Mouse (Mus musculus) heart, embryonic 11.5 days (tissue): ENCODE data around the gene Setd5. TPM values are rescaled to one million over a fixed set of nuclear protein-coding genes. Genes with fewer than 3 reads are reported as not detected.
A peak's percentile ranks its signal among the peaks of the same experiment; 100 is the strongest.

Experiments
- ATAC-seq: fragments of 200-750 bp; cut with Nextera tagmentation; replicated peaks from 2 replicates; pipeline ENCODE4 v1.8.0; 2017; ENCODE audit warnings: moderate library complexity; ENCODE audit not compliant: insufficient number of reproducible peaks, low FRiP score, low TSS enrichment
- H3K27ac ChIP-seq: fragments of 300-500 bp; sonication (generic); 2 replicates; pipeline ENCODE4 v1.5.1; 2014; ENCODE audit warnings: mild to moderate bottlenecking, low read depth, low read length
- H3K27me3 ChIP-seq: fragments of 300-500 bp; sonication (generic); 2 replicates; pipeline ENCODE4 v1.6.1; 2014; ENCODE audit warnings: mild to moderate bottlenecking, low read length, mixed read lengths; ENCODE audit not compliant: control insufficient read depth, insufficient read depth
- H3K36me3 ChIP-seq: fragments of 300-500 bp; sonication (generic); 2 replicates; pipeline ENCODE4 v1.6.1; 2014; ENCODE audit warnings: mild to moderate bottlenecking, low read length, moderate library complexity, mixed read lengths; ENCODE audit not compliant: control insufficient read depth, insufficient read depth
- H3K4me1 ChIP-seq: fragments of 300-500 bp; sonication (generic); 2 replicates; pipeline ENCODE4 v1.6.1; 2014; ENCODE audit warnings: low read length; ENCODE audit not compliant: control insufficient read depth, insufficient read depth
- H3K4me2 ChIP-seq: fragments of 300-500 bp; sonication (generic); 2 replicates; pipeline ENCODE4 v1.6.1; 2014; ENCODE audit warnings: mild to moderate bottlenecking, moderate library complexity
- H3K4me3 ChIP-seq: fragments of 300-500 bp; sonication (generic); 2 replicates; pipeline ENCODE4 v1.5.1; 2014; ENCODE audit warnings: low read depth, low read length
- H3K9ac ChIP-seq: fragments of 300-500 bp; sonication (generic); 2 replicates; pipeline ENCODE4 v1.6.1; 2014; ENCODE audit warnings: mild to moderate bottlenecking, low read depth, low read length, moderate library complexity
- H3K9me3 ChIP-seq: fragments of 300-500 bp; sonication (generic); replicated peaks from 2 replicates; pipeline ENCODE4 v1.6.1; 2016; ENCODE audit warnings: low read length; ENCODE audit not compliant: control insufficient read depth
- WGBS: fragments of 180-500 bp; shearing (Covaris S2); extraction: QIAGEN DNeasy Blood & Tissue Kit; methylation state at CpG from one replicate; pipeline ENCODE4 v1.1.7; 2014; ENCODE audit not compliant: insufficient replicate concordance; 5-methylcytosine and 5-hydroxymethylcytosine counted together
- polyA plus RNA-seq: library from polyadenylated mRNA; unstranded; fragments of >200 nt; fragmentation: Nextera tagmentation; extraction: Ambion mirVana; gene quantifications from 2 replicates; pipeline ENCODE4 v1.2.1, GENCODE M21; 2014

The Setd5 gene
- polyA plus RNA-seq, 1 experiment from 2014 or later = 86.9 TPM

GRCm38 (mm10) chr6:113036463-113037175 is 40.5 kb upstream of the Setd5 start:
- Histone ChIP-seq H3K4me3 (no peak overlapping the region), H3K4me1 (0 out of 2 replicates have a peak, but pooled peaks cover 3% of the 10 kb centered on the region), H3K4me2 (no peak overlapping the region), H3K9ac (no peak overlapping the region), H3K36me3 (no peaks in the 10 kb centered on the region), H3K27me3 (peaks cover 3% of the 10 kb centered on the region; the same call in 1 of the 2 replicates), H3K9me3 (no peaks in the 10 kb centered on the region), H3K27ac (no peak overlapping the region)
- WGBS = 64% methylated on average over 4 of the region's 4 CpGs
- no peak for ATAC-seq

- Histone ChIP-seq H3K36me3 (no peaks in the 10 kb centered on the region), H3K27ac (no peak overlapping the region), H3K4me1 (0 out of 2 replicates have a peak, but pooled peaks cover 3% of the 10 kb centered on the region), H3K4me2 (peak overlapping the region; percentile 57), H3K9me3 (no peaks in the 10 kb centered on the region), H3K9ac (peak overlapping the region; percentile 36; the same call in 1 of the 2 replicates), H3K27me3 (peaks cover 3% of the 10 kb centered on the region; the same call in 1 of the 2 replicates), H3K4me3 (no peak overlapping the region; the same call in 1 of the 2 replicates)
- ATAC-seq = no peak
- 17% methylated on average over 19 of the region's 19 CpGs for WGBS
These were observed 39.0 kb upstream of the Setd5 start for GRCm38 (mm10) chr6:113037946-113038734.

GRCm38 (mm10) chr6:113038735-113039058 is 38.5 kb upstream of the Setd5 start:
- Histone ChIP-seq H3K4me2 (peak overlapping the region; percentile 57), H3K9me3 (no peaks in the 10 kb centered on the region), H3K4me1 (0 out of 2 replicates have a peak, but pooled peaks cover 3% of the 10 kb centered on the region), H3K4me3 (no peak overlapping the region; the same call in 1 of the 2 replicates), H3K27ac (no peak overlapping the region), H3K9ac (peak overlapping the region; percentile 35; the same call in 1 of the 2 replicates), H3K36me3 (no peaks in the 10 kb centered on the region), H3K27me3 (peaks cover 3% of the 10 kb centered on the region; the same call in 1 of the 2 replicates)
- 46% methylated on average over 5 of the region's 5 CpGs for WGBS
- ATAC-seq = no peak

GRCm38 (mm10) chr6:113040319-113040718 is 36.8 kb upstream of the Setd5 start:
- H3K27me3 ChIP-seq = peaks cover 3% of the 10 kb centered on the region; the same call in 1 of the 2 replicates
- ATAC-seq = no peak

GRCm38 (mm10) chr6:113041215-113041990 is 35.8 kb upstream of the Setd5 start:
- Histone ChIP-seq H3K4me3 (no peak overlapping the region), H3K4me1 (peaks cover 3% of the 10 kb centered on the region; the same call in 1 of the 2 replicates), H3K4me2 (no peak overlapping the region), H3K9me3 (no peaks in the 10 kb centered on the region), H3K9ac (no peak overlapping the region), H3K27ac (no peak overlapping the region), H3K27me3 (peaks cover 3% of the 10 kb centered on the region; the same call in 1 of the 2 replicates), H3K36me3 (no peaks in the 10 kb centered on the region)
- no peak for ATAC-seq
- WGBS = 78% methylated on average over 11 of the region's 11 CpGs

More at GRCm38 (mm10) chr6:113040319-113040718, 36.8 kb upstream of the Setd5 start:
- no peak overlapping the region for H3K4me2 ChIP-seq
- no peaks in the 10 kb centered on the region for H3K9me3 ChIP-seq
- 74% methylated on average over 2 of the region's 2 CpGs for WGBS
- no peak overlapping the region for H3K9ac ChIP-seq
- H3K4me1 ChIP-seq = peaks cover 3% of the 10 kb centered on the region; the same call in 1 of the 2 replicates
- H3K4me3 ChIP-seq = no peak overlapping the region
- no peak overlapping the region for H3K27ac ChIP-seq
- no peaks in the 10 kb centered on the region for H3K36me3 ChIP-seq

GRCm38 (mm10) chr6:113045575-113045974 is 31.6 kb upstream of the Setd5 start:
- peak overlapping the region; percentile 93 for H3K27ac ChIP-seq
- H3K4me3 ChIP-seq = peak overlapping the region; percentile 67
- H3K9ac ChIP-seq = peak overlapping the region; percentile 81
- peak; percentile 33 for ATAC-seq
- peaks cover 9% of the 10 kb centered on the region; the same call in 1 of the 2 replicates for H3K4me1 ChIP-seq
- H3K4me2 ChIP-seq = peak overlapping the region; percentile 94
- no peaks in the 10 kb centered on the region for H3K9me3 ChIP-seq
- no peaks in the 10 kb centered on the region for H3K27me3 ChIP-seq
- WGBS = 2% methylated on average over 11 of the region's 11 CpGs
- H3K36me3 ChIP-seq = peaks cover 4% of the 10 kb centered on the region; the same call in 1 of the 2 replicates

GRCm38 (mm10) chr6:113046041-113046975 is 30.9 kb upstream of the Setd5 start, which contains the start of gene Thumpd3:
Thumpd3 (plus strand) TSS chr6:113046225.
- Histone ChIP-seq H3K4me2 (peak within 1 kb of the TSS; percentile 94), H3K9me3 (no peaks in the 10 kb centered on the region), H3K4me1 (peaks cover 9% of the 10 kb centered on the region; the same call in 1 of the 2 replicates), H3K36me3 (peaks cover 7% of the 10 kb centered on the region), H3K27me3 (no peaks in the 10 kb centered on the region), H3K4me3 (peak within 1 kb of the TSS; percentile 67), H3K9ac (peak within 1 kb of the TSS; percentile 81), H3K27ac (peak within 1 kb of the TSS; percentile 93)
- peak; percentile 99 for ATAC-seq
- WGBS = under 1% methylated on average over 59 of the region's 59 CpGs
